Mouse (Mus musculus) CH12.LX (cell line): ENCODE results near the gene Prkg2. TPM values are rescaled to one million over a fixed set of nuclear protein-coding genes. Genes with fewer than 3 reads are reported as not detected.

ENCODE experiments used
- DNase-seq: peaks from one replicate; pipeline ENCODE4 v3.0.0-alpha.2; 2013; ENCODE audit errors: extremely low read depth
- H3K27ac ChIP-seq: 2 replicates; pipeline ENCODE4 v1.5.1; 2012; ENCODE audit warnings: low read depth, mild to moderate bottlenecking, control low read depth, moderate library complexity; ENCODE audit not compliant: insufficient read depth
- H3K27me3 ChIP-seq: replicated peaks from 2 replicates; pipeline ENCODE3; 2012; ENCODE audit warnings: inconsistent platforms
- H3K36me3 ChIP-seq, 2 experiments: replicated peaks in 1 of 2; 2 replicates each; pipeline versions ENCODE3 to v1.6.1; 2012; ENCODE audit warnings: inconsistent platforms in 1 of 2, low read length in 1 of 2, mild to moderate bottlenecking in 1 of 2, mixed read lengths in 1 of 2, moderate library complexity in 1 of 2; ENCODE audit not compliant: control insufficient read depth in 1 of 2, insufficient read depth in 1 of 2
- H3K4me1 ChIP-seq, 2 experiments: 2 replicates each; pipeline ENCODE4 v1.6.1; 2012; ENCODE audit warnings: inconsistent platforms in 1 of 2, moderate library complexity in 1 of 2; ENCODE audit not compliant: insufficient read depth in 2 of 2, control insufficient read depth in 1 of 2
- H3K4me2 ChIP-seq: 2 replicates; pipeline ENCODE4 v1.6.1; 2012; ENCODE audit warnings: low read depth, mild to moderate bottlenecking, control low read depth; ENCODE audit not compliant: poor library complexity, insufficient read depth, severe bottlenecking
- H3K4me3 ChIP-seq, 3 experiments: fragments of 150-350 bp in 1 of 3; sonication (generic) in 1 of 3; replicated peaks in 1 of 3; 2 replicates each; pipeline versions ENCODE3 to v1.5.1; 2011 to 2012; ENCODE audit warnings: low read depth in 2 of 3, low read length in 2 of 3, mild to moderate bottlenecking in 2 of 3, moderate library complexity in 2 of 3, control low read depth in 1 of 3, improper control_type of control experiment in 1 of 3, inconsistent platforms in 1 of 3, mixed read lengths in 1 of 3; ENCODE audit not compliant: poor library complexity in 1 of 3
- H3K79me2 ChIP-seq: replicated peaks from 2 replicates; pipeline ENCODE4 v1.6.1; 2012; ENCODE audit warnings: mild to moderate bottlenecking, moderate library complexity; ENCODE audit not compliant: control insufficient read depth, poor library complexity, insufficient read depth, severe bottlenecking; ENCODE audit errors: extremely low read depth
- H3K9ac ChIP-seq: 2 replicates; pipeline ENCODE4 v1.6.1; 2012; ENCODE audit warnings: low read depth, mild to moderate bottlenecking, control low read depth, moderate library complexity; ENCODE audit not compliant: insufficient read depth
- H3K9me3 ChIP-seq: replicated peaks from 2 replicates; pipeline ENCODE3; 2012; ENCODE audit warnings: low read length, inconsistent platforms, mixed read lengths
- BHLHE40 ChIP-seq: IDR thresholded peaks from 2 replicates; pipeline ENCODE4 v1.6.1; 2011; ENCODE audit warnings: mild to moderate bottlenecking, low read depth, low read length, improper control_type of control experiment
- CHD2 ChIP-seq: IDR thresholded peaks from 2 replicates; pipeline ENCODE4 v1.6.1; 2011; ENCODE audit warnings: low read length, improper control_type of control experiment
- ELF1 ChIP-seq: IDR thresholded peaks from 2 replicates; pipeline ENCODE4 v1.6.1; 2014; ENCODE audit warnings: low read depth, mild to moderate bottlenecking, inconsistent platforms, low read length, improper control_type of control experiment
- EP300 ChIP-seq: IDR thresholded peaks from 2 replicates; pipeline ENCODE4 v1.6.1; 2011; ENCODE audit warnings: low read length, improper control_type of control experiment
- ETS1 ChIP-seq: conservative IDR thresholded peaks from 2 replicates; pipeline ENCODE4 v1.6.1; 2012; ENCODE audit warnings: low read depth, mild to moderate bottlenecking, inconsistent platforms, low read length, improper control_type of control experiment, moderate library complexity
- GABPA ChIP-seq: IDR thresholded peaks from 2 replicates; pipeline ENCODE4 v1.6.1; 2012; ENCODE audit warnings: low read depth, low read length, improper control_type of control experiment, inconsistent platforms; ENCODE audit not compliant: insufficient replicate concordance
- HCFC1 ChIP-seq: IDR thresholded peaks from 2 replicates; pipeline ENCODE4 v1.6.1; 2012; ENCODE audit warnings: low read depth, mild to moderate bottlenecking, inconsistent platforms, low read length, improper control_type of control experiment
- IRF4 ChIP-seq: IDR thresholded peaks from 2 replicates; pipeline ENCODE4 v1.6.1; 2014; ENCODE audit warnings: low read depth, mild to moderate bottlenecking, inconsistent platforms, low read length, improper control_type of control experiment
- JUN ChIP-seq: IDR thresholded peaks from 2 replicates; pipeline ENCODE4 v1.6.1; 2011; ENCODE audit warnings: low read depth, mild to moderate bottlenecking, low read length, improper control_type of control experiment, moderate library complexity; ENCODE audit not compliant: insufficient read depth
- JUND ChIP-seq: conservative IDR thresholded peaks from 2 replicates; pipeline ENCODE4 v1.6.1; 2011; ENCODE audit warnings: low read depth, low read length, improper control_type of control experiment
- KAT2A ChIP-seq: IDR thresholded peaks from 2 replicates; pipeline ENCODE4 v1.6.1; 2012; ENCODE audit warnings: low read length, improper control_type of control experiment, inconsistent platforms; ENCODE audit not compliant: insufficient replicate concordance
- MAX ChIP-seq: IDR thresholded peaks from 2 replicates; pipeline ENCODE4 v1.6.1; 2011; ENCODE audit warnings: low read length, improper control_type of control experiment
- MXI1 ChIP-seq: IDR thresholded peaks from 2 replicates; pipeline ENCODE4 v1.6.1; 2011; ENCODE audit warnings: mild to moderate bottlenecking, low read depth, low read length, improper control_type of control experiment
- MYC ChIP-seq: IDR thresholded peaks from 2 replicates; pipeline ENCODE4 v1.6.1; 2011; ENCODE audit warnings: low read depth, mild to moderate bottlenecking, improper control_type of control experiment, low read length
- NELFE ChIP-seq: IDR thresholded peaks from 2 replicates; pipeline ENCODE4 v1.6.1; 2011; ENCODE audit warnings: low read depth, low read length, improper control_type of control experiment
- PAX5 ChIP-seq: IDR thresholded peaks from 2 replicates; pipeline ENCODE4 v1.6.1; 2012; ENCODE audit warnings: low read length, inconsistent platforms, mixed read lengths
- POLR2AphosphoS2 ChIP-seq: IDR thresholded peaks from 2 replicates; pipeline ENCODE4 v1.6.1; 2011; ENCODE audit warnings: low read depth, low read length, improper control_type of control experiment
- RAD21 ChIP-seq: IDR thresholded peaks from 2 replicates; pipeline ENCODE4 v1.6.1; 2011; ENCODE audit warnings: low read depth, mild to moderate bottlenecking, low read length, improper control_type of control experiment, moderate library complexity
- TBP ChIP-seq: conservative IDR thresholded peaks from 2 replicates; pipeline ENCODE4 v1.6.1; 2011; ENCODE audit warnings: low read depth, low read length, improper control_type of control experiment
- TCF12 ChIP-seq: IDR thresholded peaks from 2 replicates; pipeline ENCODE4 v1.6.1; 2014; ENCODE audit warnings: low read depth, mild to moderate bottlenecking, inconsistent platforms, low read length, improper control_type of control experiment
- USF1 ChIP-seq: IDR thresholded peaks from 2 replicates; pipeline ENCODE4 v1.6.1; 2014; ENCODE audit warnings: low read depth, mild to moderate bottlenecking, inconsistent platforms, low read length, improper control_type of control experiment
- USF2 ChIP-seq: conservative IDR thresholded peaks from 2 replicates; pipeline ENCODE4 v1.6.1; 2011; ENCODE audit warnings: low read depth, low read length, improper control_type of control experiment
- ZC3H11A ChIP-seq: IDR thresholded peaks from 2 replicates; pipeline ENCODE4 v1.6.1; 2012; ENCODE audit warnings: low read depth, mild to moderate bottlenecking, inconsistent platforms, low read length, improper control_type of control experiment
- ZKSCAN1 ChIP-seq: IDR thresholded peaks from 2 replicates; pipeline ENCODE4 v1.6.1; 2012; ENCODE audit warnings: low read depth, inconsistent platforms, low read length, improper control_type of control experiment, borderline replicate concordance
- dilution Hi-C: fragments of 300-500 bp; cut with MboI; formaldehyde crosslinking; loops from 2 replicates; pipeline ENCODE4 v1.14.3; 2020; ENCODE audit warnings: low sequenced_read_pairs; ENCODE audit not compliant: extremely low pct_unique_long_range_greater_than_20kb, extremely low pct_ligation_motif_present
- in situ Hi-C: fragments of 300-500 bp; cut with MboI; formaldehyde crosslinking; loops from 3 replicates; pipeline ENCODE4 v1.14.3; 2019; ENCODE audit warnings: low sequenced_read_pairs, low pct_ligation_motif_present, low pct_unique_long_range_greater_than_20kb, mixed read lengths
- polyA plus RNA-seq: library from polyadenylated mRNA; unstranded; fragments of >175 nt; gene quantifications from 2 replicates; pipeline ENCODE4 v1.2.1, GENCODE M21; 2012; ENCODE audit warnings: low read depth; ENCODE audit not compliant: insufficient read length
- total RNA-seq, 2 experiments: library from RNA; depleted of rRNA; stranded (reverse); fragments of 300-350 nt in 1 of 2; fragments of >200 nt in 1 of 2; gene quantifications; 2 replicates each; pipeline ENCODE4 v1.2.3; 2012 to 2014

Prkg2 gene
- total and polyA plus RNA-seq, 3 experiments, result not detected

DNA sequence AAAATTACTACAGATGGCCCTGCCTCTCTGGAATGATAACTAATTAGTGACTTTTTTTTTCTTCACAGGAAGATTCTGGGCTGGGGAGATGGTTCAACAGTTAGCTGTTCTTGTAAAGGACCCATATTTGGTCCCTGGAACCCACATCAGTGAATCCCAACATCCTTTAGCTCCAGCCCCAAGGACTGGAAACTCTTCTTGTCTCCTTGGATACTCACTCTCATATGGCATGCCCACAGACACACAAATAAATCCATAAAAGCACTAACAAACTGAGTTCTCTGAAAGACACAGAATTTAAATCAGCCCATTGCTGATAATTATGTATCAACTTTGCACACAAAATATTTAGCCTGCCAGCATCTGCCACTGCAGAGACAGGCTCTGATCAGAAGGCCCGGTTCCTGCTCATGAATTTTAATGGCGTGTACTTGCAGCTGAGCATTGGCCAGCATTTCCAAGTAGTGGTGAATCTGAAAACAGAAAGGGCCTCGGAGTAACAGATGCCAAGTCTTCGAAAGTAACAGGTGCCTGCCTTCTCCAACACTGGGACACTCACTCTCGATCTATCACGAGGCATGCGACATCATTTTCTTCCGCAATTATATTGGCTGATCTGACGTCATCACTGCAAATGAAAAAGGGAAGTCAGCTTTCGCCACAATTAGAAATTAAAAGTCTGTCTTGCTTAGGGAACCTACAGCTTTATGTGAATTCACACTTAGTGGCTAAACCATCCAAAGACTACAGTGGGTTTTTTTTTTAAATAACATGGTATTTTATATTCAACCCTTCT, 61.1 kb downstream of the Prkg2 start:
- Histone ChIP-seq H3K27me3 (no peaks in the 10 kb centered on the region), H3K9me3 (no peaks in the 10 kb centered on the region), H3K36me3 (no peaks in the 10 kb centered on the region), H3K4me2 (0 out of 2 replicates have a peak overlapping the region, but pooled peaks have one; percentile 5), H3K4me1 (peaks cover 4 to 27% of the 10 kb centered on the region in 2 experiments), H3K79me2 (no peaks in the 10 kb centered on the region), H3K9ac (no peak overlapping the region), H3K4me3 (no peak overlapping the region), H3K27ac (no peak overlapping the region)
- in situ Hi-C loops, result no loop called here
- dilution Hi-C loops, result no loop called here
- peak; percentile 69 for DNase-seq
- TF ChIP-seq ELF1, result no peak
- 0 out of 2 replicates have a peak, but pooled peaks have one; percentile 21 for TF ChIP-seq TCF12
- TF ChIP-seq ZC3H11A, result no peak
- no peak for TF ChIP-seq TBP
- TF ChIP-seq IRF4, result no peak
- peak; percentile 52 for TF ChIP-seq JUND
- TF ChIP-seq KAT2A, result no peak
- TF ChIP-seq NELFE, result no peak
- 0 out of 2 replicates have a peak, but pooled peaks have one; percentile 22 for TF ChIP-seq MYC
- peak; percentile 41 for TF ChIP-seq MAX
- TF ChIP-seq CHD2, result no peak
- no peak for TF ChIP-seq POLR2AphosphoS2
- TF ChIP-seq RAD21, result no peak
- TF ChIP-seq GABPA, result no peak
- peak; percentile 61 for TF ChIP-seq ETS1
- no peak for TF ChIP-seq PAX5
- no peak for TF ChIP-seq USF1
- no peak for TF ChIP-seq MXI1
- peak; percentile 38 for TF ChIP-seq JUN
- TF ChIP-seq USF2, result no peak
- TF ChIP-seq BHLHE40, result peak; percentile 41; the same call in 1 of the 2 replicates
- no peak for TF ChIP-seq HCFC1
- peak; percentile 72 for TF ChIP-seq EP300
- no peak for TF ChIP-seq ZKSCAN1
